ENCODE assay signal across 27 mouse cellular contexts in the genomic region with DNA sequence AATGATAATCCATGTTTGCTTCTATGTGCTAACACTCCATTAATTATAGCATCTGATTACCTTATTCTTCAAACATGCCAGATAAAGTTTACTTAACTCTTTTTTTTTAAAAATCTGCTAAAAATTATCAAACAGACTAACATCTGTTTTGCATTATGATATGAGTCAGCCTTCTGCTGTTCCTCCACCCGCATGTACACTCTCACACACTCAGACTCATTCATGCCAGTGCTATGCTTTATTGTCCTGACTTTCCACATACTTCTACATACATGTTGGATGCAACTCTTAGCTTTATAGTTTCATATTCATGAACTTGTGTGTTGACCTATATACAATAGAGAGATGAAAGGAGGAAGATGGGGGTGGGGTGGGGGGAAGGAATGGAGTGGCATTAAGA. TPM values are rescaled to one million over a fixed set of nuclear protein-coding genes. Genes with fewer than 3 reads are reported as not detected.
A peak's percentile ranks its signal among the peaks of the same experiment; 100 is the strongest.
DNase-seq lines count a peak whose midpoint lies in the region; ATAC-seq and TF ChIP-seq lines count a peak whose summit lies in the region.
"Had no signal": no experiment of that assay in that cellular context is flagged by ENCODE, and none has a peak within 500 bp of the region (broad histone marks: within the 10 kb centered on the region; RNA-seq: fewer than 3 reads in every experiment).

No protein-coding gene starts in this region.

- no peak overlapping the region for H3K4me3 ChIP-seq in heart, postnatal 0 days (ENCODE audit: low read depth, low read length)
- no peak overlapping the region for H3K4me3 ChIP-seq in heart, adult 2 months
- no peak overlapping the region for H3K4me3 ChIP-seq in stomach, embryonic 16.5 days (replicated peaks; ENCODE audit: low read length)
- no peak overlapping the region for H3K4me3 ChIP-seq in stomach, postnatal 0 days (ENCODE audit: low read depth, low read length)
- no peak overlapping the region for H3K4me3 ChIP-seq in embryonic facial prominence, embryonic 12.5 days
- H3K4me3 ChIP-seq: erythroblast, embryonic 14.5 days; forebrain, embryonic 13.5 days; heart, embryonic 12.5 days; hindbrain, embryonic 12.5 days; left cerebral cortex, adult 2 months had no signal

- no peak overlapping the region for H3K27ac ChIP-seq in heart, postnatal 0 days (ENCODE audit: low read depth)
- no peak overlapping the region for H3K27ac ChIP-seq in heart, adult 2 months
- H3K27ac ChIP-seq in stomach, embryonic 16.5 days (ENCODE audit: low read length): no peak overlapping the region
- no peak overlapping the region for H3K27ac ChIP-seq in stomach, postnatal 0 days (replicated peaks)
- no peak overlapping the region for H3K27ac ChIP-seq in embryonic facial prominence, embryonic 12.5 days
- H3K27ac ChIP-seq: forebrain, embryonic 13.5 days; hindbrain, embryonic 12.5 days; left cerebral cortex, adult 2 months had no signal

- WGBS in heart, postnatal 0 days: 71% methylated on average over 1 of the region's 1 CpGs
- WGBS in heart, adult 2 months: 50% methylated on average over 1 of the region's 1 CpGs
- 33% methylated on average over 1 of the region's 1 CpGs for WGBS in stomach, embryonic 16.5 days
- 26% methylated on average over 1 of the region's 1 CpGs for WGBS in stomach, postnatal 0 days
- WGBS in embryonic facial prominence, embryonic 12.5 days: 28% methylated on average over 1 of the region's 1 CpGs

- no peak overlapping the region for H3K9ac ChIP-seq in heart, postnatal 0 days (replicated peaks; ENCODE audit: low read depth, low read length)
- H3K9ac ChIP-seq in heart, adult 2 months (ENCODE audit: low read depth, low read length): no peak overlapping the region
- no peak overlapping the region for H3K9ac ChIP-seq in stomach, embryonic 16.5 days (ENCODE audit: low read length)
- no peak overlapping the region for H3K9ac ChIP-seq in stomach, postnatal 0 days (ENCODE audit: low read length)
- no peak overlapping the region for H3K9ac ChIP-seq in embryonic facial prominence, embryonic 12.5 days
- H3K9ac ChIP-seq: forebrain, embryonic 13.5 days; heart, embryonic 12.5 days; hindbrain, embryonic 12.5 days had no signal

- intact Hi-C loops in heart, adult 2 months (cut with DNase I): no loop called here
- intact Hi-C loops in gastrocnemius, postnatal 36 days (cut with DNase I): no loop called here

- peak; percentile 17 for DNase-seq in heart, postnatal 0 days (ENCODE audit: low spot score)
- DNase-seq in heart, adult 2 months: no peak
- no peak for DNase-seq in stomach, postnatal 0 days (ENCODE audit: low spot score)
- DNase-seq in skeletal muscle tissue, adult 2 months (ENCODE audit: low read depth, low spot score): peak; percentile 12
- DNase-seq in gastrocnemius, postnatal 36 days: no peak
- no peak for DNase-seq in thymus, postnatal 25 days
- DNase-seq: cerebellum, adult 11 months; cerebellum, adult 9-11 months; kidney, adult 18-20 months; layer of hippocampus, adult 9-11 months; lung, postnatal 4 days; midbrain, embryonic 14.5 days; right cerebral cortex, adult 18-20 months; right cerebral cortex, postnatal 4 days had no signal

- no peaks in the 10 kb centered on the region for H3K27me3 ChIP-seq in heart, postnatal 0 days (ENCODE audit: control insufficient read depth, insufficient read depth, low read length)
- no peaks in the 10 kb centered on the region for H3K27me3 ChIP-seq in heart, adult 2 months (ENCODE audit: control insufficient read depth, insufficient read depth, low read length)
- H3K27me3 ChIP-seq in stomach, embryonic 16.5 days (ENCODE audit: control insufficient read depth, insufficient read depth, low read length): no peaks in the 10 kb centered on the region
- H3K27me3 ChIP-seq in stomach, postnatal 0 days (ENCODE audit: control insufficient read depth, insufficient read depth, low read length): no peaks in the 10 kb centered on the region
- H3K27me3 ChIP-seq in embryonic facial prominence, embryonic 12.5 days: no peaks in the 10 kb centered on the region
- H3K27me3 ChIP-seq: forebrain, embryonic 13.5 days; heart, embryonic 12.5 days; hindbrain, embryonic 12.5 days had no signal

- TF ChIP-seq CTCF in heart, postnatal 0 days (IDR thresholded peaks at IDR 0.05; ENCODE audit: low read depth): no peak
- TF ChIP-seq CTCF in heart, adult 2 months (IDR thresholded peaks at IDR 0.05): no peak
- TF ChIP-seq CTCF in stomach, postnatal 0 days (IDR thresholded peaks at IDR 0.05; ENCODE audit: low read depth): no peak

- no peak for TF ChIP-seq EP300 in heart, postnatal 0 days (IDR thresholded peaks at IDR 0.05; ENCODE audit: low read depth)
- TF ChIP-seq EP300 in heart, adult 2 months (IDR thresholded peaks at IDR 0.05; ENCODE audit: insufficient read depth, low read depth, low read length): no peak
- no peak for TF ChIP-seq EP300 in stomach, postnatal 0 days (optimal IDR thresholded peaks at IDR 0.05)

- TF ChIP-seq POLR2A in heart, adult 2 months (IDR thresholded peaks at IDR 0.05; ENCODE audit: insufficient read depth, low read depth, low read length): no peak

- H3K4me1 ChIP-seq in heart, postnatal 0 days (ENCODE audit: control insufficient read depth, insufficient read depth): no peaks in the 10 kb centered on the region
- H3K4me1 ChIP-seq in heart, adult 2 months (ENCODE audit: control insufficient read depth, insufficient read depth, low read length): no peaks in the 10 kb centered on the region
- H3K4me1 ChIP-seq in stomach, embryonic 16.5 days (ENCODE audit: control insufficient read depth, insufficient read depth, low read length): no peaks in the 10 kb centered on the region; the same call in 1 of the 2 replicates
- no peaks in the 10 kb centered on the region for H3K4me1 ChIP-seq in stomach, postnatal 0 days (replicated peaks; ENCODE audit: control insufficient read depth, insufficient read depth)
- peaks cover 3% of the 10 kb centered on the region; the same call in 1 of the 2 replicates for H3K4me1 ChIP-seq in embryonic facial prominence, embryonic 12.5 days
- H3K4me1 ChIP-seq: forebrain, embryonic 13.5 days; heart, embryonic 12.5 days; hindbrain, embryonic 12.5 days had no signal

- H3K36me3 ChIP-seq in heart, postnatal 0 days (replicated peaks; ENCODE audit: control insufficient read depth, insufficient read depth, low read length): no peaks in the 10 kb centered on the region
- H3K36me3 ChIP-seq in heart, adult 2 months (ENCODE audit: control insufficient read depth, insufficient read depth, low read length): no peaks in the 10 kb centered on the region
- H3K36me3 ChIP-seq in stomach, embryonic 16.5 days (ENCODE audit: control insufficient read depth, insufficient read depth, low read length): no peaks in the 10 kb centered on the region
- no peaks in the 10 kb centered on the region for H3K36me3 ChIP-seq in stomach, postnatal 0 days (ENCODE audit: control insufficient read depth, insufficient read depth, low read length)
- H3K36me3 ChIP-seq in embryonic facial prominence, embryonic 12.5 days: no peaks in the 10 kb centered on the region
- H3K36me3 ChIP-seq: heart, embryonic 12.5 days; hindbrain, embryonic 12.5 days had no signal

- H3K9me3 ChIP-seq in heart, postnatal 0 days (replicated peaks; ENCODE audit: control insufficient read depth, low read length): no peaks in the 10 kb centered on the region
- H3K9me3 ChIP-seq in stomach, embryonic 16.5 days (replicated peaks; ENCODE audit: control insufficient read depth, low read length): no peaks in the 10 kb centered on the region
- no peaks in the 10 kb centered on the region for H3K9me3 ChIP-seq in stomach, postnatal 0 days (ENCODE audit: control insufficient read depth, low read length)
- H3K9me3 ChIP-seq in embryonic facial prominence, embryonic 12.5 days: no peaks in the 10 kb centered on the region
- H3K9me3 ChIP-seq: forebrain, embryonic 13.5 days; heart, embryonic 12.5 days; hindbrain, embryonic 12.5 days had no signal

- no peak overlapping the region for H3K4me2 ChIP-seq in heart, postnatal 0 days (ENCODE audit: low read depth, low read length)
- H3K4me2 ChIP-seq in stomach, embryonic 16.5 days (ENCODE audit: low read depth, low read length): no peak overlapping the region
- H3K4me2 ChIP-seq in stomach, postnatal 0 days (replicated peaks; ENCODE audit: low read depth): no peak overlapping the region
- H3K4me2 ChIP-seq in embryonic facial prominence, embryonic 12.5 days (replicated peaks): no peak overlapping the region
- H3K4me2 ChIP-seq: forebrain, embryonic 13.5 days; heart, embryonic 12.5 days; hindbrain, embryonic 12.5 days had no signal

- H3K79me2 ChIP-seq in heart, adult 2 months (replicated peaks; ENCODE audit: control insufficient read depth, insufficient read depth, low read length): no peaks in the 10 kb centered on the region

- no peak for ATAC-seq in heart, postnatal 0 days (ENCODE audit: insufficient read depth, low read depth)
- peak; percentile 37; the same call in 1 of the 2 replicates for ATAC-seq in stomach, embryonic 16.5 days (ENCODE audit: insufficient read depth, low FRiP score)
- no peak for ATAC-seq in stomach, postnatal 0 days (ENCODE audit: low FRiP score, low TSS enrichment)
- ATAC-seq in embryonic facial prominence, embryonic 12.5 days (ENCODE audit: insufficient number of reproducible peaks, insufficient read depth, low FRiP score, low TSS enrichment): 0 out of 2 replicates have a peak, but pooled peaks have one; percentile 77
- ATAC-seq: forebrain, embryonic 13.5 days had no signal

RNA-seq across cellular contexts. Expression of a gene that starts 4.7 kb away (rescaled TPM):
- total RNA-seq in heart, postnatal 0 days (2014; rRNA removed; ENCODE audit: low replicate concordance): not detected in 2 replicates
- polyA plus RNA-seq in heart, postnatal 0 days (2015; fragmentation: Nextera tagmentation; extraction: Ambion mirVana): not detected in 2 replicates
- not detected for total RNA-seq in heart, adult 2 months (2021)
- polyA plus RNA-seq in heart, adult 2 months (2012; rRNA removed): not detected in 2 replicates
- 7.2 and 7.7 TPM in 2 replicates for polyA plus RNA-seq in stomach, embryonic 16.5 days (2015; fragmentation: Nextera tagmentation; extraction: Ambion mirVana)
- polyA plus RNA-seq in stomach, postnatal 0 days (2015; fragmentation: Nextera tagmentation; extraction: Ambion mirVana): 7.1 and 7.9 TPM in 2 replicates
- 0.91 and 1.1 TPM in 2 replicates for polyA plus RNA-seq in embryonic facial prominence, embryonic 12.5 days (2016; fragmentation: Nextera tagmentation; extraction: Ambion mirVana)
- not detected for total RNA-seq in gastrocnemius, postnatal 36 days (2021)
- total RNA-seq: adrenal gland, adult 18-20 months; gastrocnemius, adult 8-10 months; granulocyte monocyte progenitor cell, adult 5-6 weeks; heart, postnatal 25 days; megakaryocyte-erythroid progenitor cell, adult 5-6 weeks had no signal
- polyA plus RNA-seq: erythroblast, embryonic 14.5 days; forebrain, embryonic 13.5 days; liver, adult 2 months; midbrain, embryonic 14.5 days had no signal

Comparison
In these comparisons a context has a peak if more than half of its experiments do, and no peak if none do; other contexts are left out.
1. ATAC-seq: peak in stomach, embryonic 16.5 days (single experiment) and embryonic facial prominence, embryonic 12.5 days (single experiment); none in heart, postnatal 0 days (single experiment) and stomach, postnatal 0 days (single experiment).
2. DNase-seq: peak in heart, postnatal 0 days (single experiment) and skeletal muscle tissue, adult 2 months (single experiment); none in heart, adult 2 months (0 of 2), stomach, postnatal 0 days (single experiment), gastrocnemius, postnatal 36 days (0 of 2) and thymus, postnatal 25 days (single experiment).